Mouse (Mus musculus) right cerebral cortex, postnatal 36 days (tissue): ENCODE data around the gene Apoa1.

ENCODE experiments used
- DNase-seq, 2 experiments: peaks; one replicate each; pipeline ENCODE4 v3.0.0; 2022; ENCODE audit warnings: low spot score in 2 of 2, mixed read lengths in 1 of 2

Apoa1 gene

GRCm38 (mm10) chr9:46228491-46228890 is at the start of gene Apoa1:
Apoa1 (plus strand) TSS chr9:46228580.
- no peak for DNase-seq

GRCm38 (mm10) chr9:46178595-46178994 is 49.8 kb upstream of the Apoa1 start:
- DNase-seq, result no peak

- DNase-seq, result no peak
Measured at GRCm38 (mm10) chr9:46181297-46181696, 47.1 kb upstream of the Apoa1 start.

- DNase-seq, result no peak
Measured at GRCm38 (mm10) chr9:46184542-46184941, 43.8 kb upstream of the Apoa1 start.

- no peak for DNase-seq
Measured at GRCm38 (mm10) chr9:46185191-46185590, 43.2 kb upstream of the Apoa1 start.

GRCm38 (mm10) chr9:46186387-46186786 is 42.0 kb upstream of the Apoa1 start:
- no peak for DNase-seq

- DNase-seq, result no peak
Measured at GRCm38 (mm10) chr9:46188370-46188769, 40.0 kb upstream of the Apoa1 start.

GRCm38 (mm10) chr9:46188956-46189355 is 39.4 kb upstream of the Apoa1 start:
- DNase-seq, result no peak

GRCm38 (mm10) chr9:46189381-46189780 is 39.0 kb upstream of the Apoa1 start:
- DNase-seq, result no peak

- no peak for DNase-seq
Measured at GRCm38 (mm10) chr9:46191234-46191633, 37.1 kb upstream of the Apoa1 start.

GRCm38 (mm10) chr9:46191644-46192043 is 36.7 kb upstream of the Apoa1 start:
- DNase-seq, result no peak

GRCm38 (mm10) chr9:46192642-46193041 is 35.7 kb upstream of the Apoa1 start:
- DNase-seq, result no peak

- no peak for DNase-seq
Measured at GRCm38 (mm10) chr9:46194809-46195208, 33.6 kb upstream of the Apoa1 start.

GRCm38 (mm10) chr9:46196699-46197169 is 31.6 kb upstream of the Apoa1 start:
- no peak for DNase-seq

GRCm38 (mm10) chr9:46198461-46198860 is 29.9 kb upstream of the Apoa1 start:
- peak in 1 of 2 experiments; percentile 45 for DNase-seq

GRCm38 (mm10) chr9:46198936-46199335 is 29.4 kb upstream of the Apoa1 start:
- DNase-seq, result no peak

GRCm38 (mm10) chr9:46199609-46200008 is 28.8 kb upstream of the Apoa1 start:
- DNase-seq, result no peak

- no peak for DNase-seq
Measured at GRCm38 (mm10) chr9:46206834-46207500, 21.4 kb upstream of the Apoa1 start.

- no peak for DNase-seq
Measured at GRCm38 (mm10) chr9:46207501-46207869, 20.9 kb upstream of the Apoa1 start.

- no peak for DNase-seq
Measured at GRCm38 (mm10) chr9:46208401-46208974, 19.9 kb upstream of the Apoa1 start.

- no peak for DNase-seq
Measured at GRCm38 (mm10) chr9:46210473-46210872, 17.9 kb upstream of the Apoa1 start.

GRCm38 (mm10) chr9:46214276-46214675 is 14.1 kb upstream of the Apoa1 start:
- no peak for DNase-seq

GRCm38 (mm10) chr9:46214946-46215337 is 13.4 kb upstream of the Apoa1 start:
- DNase-seq, result no peak
